ENCODE assay signal across 20 mouse cellular contexts in genomic region chr14:122262851-122263659, GRCm38 (mm10).
DNase-seq lines count a peak whose midpoint lies in the region; ATAC-seq and TF ChIP-seq lines count a peak whose summit lies in the region.
"Had no signal": no experiment of that assay in that cellular context is flagged by ENCODE, and none has a peak within 500 bp of the region (broad histone marks: within the 10 kb centered on the region; RNA-seq: fewer than 3 reads in every experiment).

No protein-coding gene starts in this region.

- H3K4me1 ChIP-seq in midbrain, embryonic 12.5 days, result peaks cover 23% of the 10 kb centered on the region; the same call in 1 of the 2 replicates
- no peaks in the 10 kb centered on the region for H3K4me1 ChIP-seq in midbrain, postnatal 0 days (ENCODE audit: insufficient read depth, low read length)
- peaks cover 24% of the 10 kb centered on the region for H3K4me1 ChIP-seq in forebrain, embryonic 13.5 days
- H3K4me1 ChIP-seq in midbrain, embryonic 15.5 days, result peaks cover 4% of the 10 kb centered on the region; the same call in 1 of the 2 replicates
- H3K4me1 ChIP-seq: embryonic facial prominence, embryonic 12.5 days; liver, embryonic 13.5 days; lung, embryonic 15.5 days; stomach, embryonic 15.5 days had no signal

- WGBS in midbrain, embryonic 12.5 days, result 42% methylated on average over 16 of the region's 16 CpGs
- 32% methylated on average over 16 of the region's 16 CpGs for WGBS in midbrain, postnatal 0 days
- 35% methylated on average over 16 of the region's 16 CpGs for WGBS in forebrain, embryonic 13.5 days
- 35% methylated on average over 16 of the region's 16 CpGs for WGBS in midbrain, embryonic 15.5 days

- no peak overlapping the region for H3K4me3 ChIP-seq in midbrain, embryonic 12.5 days
- H3K4me3 ChIP-seq in midbrain, postnatal 0 days (ENCODE audit: low read depth, low read length), result no peak overlapping the region
- no peak overlapping the region for H3K4me3 ChIP-seq in forebrain, embryonic 13.5 days
- H3K4me3 ChIP-seq in midbrain, embryonic 15.5 days, result no peak overlapping the region
- H3K4me3 ChIP-seq: embryonic facial prominence, embryonic 12.5 days; erythroblast, embryonic 14.5 days; limb, embryonic 13.5 days; liver, embryonic 13.5 days; lung, embryonic 15.5 days; stomach, embryonic 15.5 days had no signal

- peak; percentile 23 for DNase-seq in cerebellum, adult 11-12 months
- DNase-seq in cerebellum, adult 9-10 months, result no peak
- DNase-seq in midbrain, postnatal 0 days (ENCODE audit: low spot score), result no peak
- DNase-seq in heart, adult 8-10 months (ENCODE audit: low spot score), result no peak
- DNase-seq in urinary bladder, postnatal 4 days (ENCODE audit: low spot score in 2 of 2), result no peak
- DNase-seq: gastrocnemius, postnatal 25 days; kidney, adult 11 months; liver, embryonic 13.5 days; lung, postnatal 4 days; spleen, adult 18-20 months; thymus, adult 18-20 months had no signal

- H3K4me2 ChIP-seq in midbrain, embryonic 12.5 days (replicated peaks), result no peak overlapping the region
- H3K4me2 ChIP-seq in midbrain, postnatal 0 days (ENCODE audit: low read depth, low read length, poor library complexity, severe bottlenecking), result no peak overlapping the region
- H3K4me2 ChIP-seq in forebrain, embryonic 13.5 days, result no peak overlapping the region
- no peak overlapping the region for H3K4me2 ChIP-seq in midbrain, embryonic 15.5 days
- H3K4me2 ChIP-seq: embryonic facial prominence, embryonic 12.5 days; limb, embryonic 13.5 days; liver, embryonic 13.5 days; lung, embryonic 15.5 days; stomach, embryonic 15.5 days had no signal

- no peaks in the 10 kb centered on the region for H3K36me3 ChIP-seq in midbrain, embryonic 12.5 days
- no peaks in the 10 kb centered on the region for H3K36me3 ChIP-seq in midbrain, postnatal 0 days (ENCODE audit: insufficient read depth, low read length)
- no peaks in the 10 kb centered on the region for H3K36me3 ChIP-seq in forebrain, embryonic 13.5 days (ENCODE audit: poor library complexity, severe bottlenecking)
- H3K36me3 ChIP-seq in midbrain, embryonic 15.5 days (replicated peaks), result no peaks in the 10 kb centered on the region
- H3K36me3 ChIP-seq: embryonic facial prominence, embryonic 12.5 days; limb, embryonic 13.5 days; liver, embryonic 13.5 days; lung, embryonic 15.5 days; stomach, embryonic 15.5 days had no signal

- no peak overlapping the region for H3K9ac ChIP-seq in midbrain, embryonic 12.5 days (replicated peaks)
- H3K9ac ChIP-seq in midbrain, postnatal 0 days (replicated peaks; ENCODE audit: low read length, poor library complexity, severe bottlenecking), result no peak overlapping the region
- no peak overlapping the region for H3K9ac ChIP-seq in forebrain, embryonic 13.5 days
- no peak overlapping the region for H3K9ac ChIP-seq in midbrain, embryonic 15.5 days
- H3K9ac ChIP-seq: embryonic facial prominence, embryonic 12.5 days; limb, embryonic 13.5 days; liver, embryonic 13.5 days; lung, embryonic 15.5 days; stomach, embryonic 15.5 days had no signal

- no peak overlapping the region for H3K27ac ChIP-seq in midbrain, embryonic 12.5 days (replicated peaks)
- H3K27ac ChIP-seq in midbrain, postnatal 0 days (ENCODE audit: low read depth, low read length), result no peak overlapping the region
- H3K27ac ChIP-seq in forebrain, embryonic 13.5 days, result no peak overlapping the region
- no peak overlapping the region for H3K27ac ChIP-seq in midbrain, embryonic 15.5 days
- H3K27ac ChIP-seq: embryonic facial prominence, embryonic 12.5 days; limb, embryonic 13.5 days; liver, embryonic 13.5 days; lung, embryonic 15.5 days; stomach, embryonic 15.5 days had no signal

- H3K27me3 ChIP-seq in midbrain, embryonic 12.5 days, result peaks cover 54% of the 10 kb centered on the region
- peaks cover 11% of the 10 kb centered on the region for H3K27me3 ChIP-seq in midbrain, postnatal 0 days (ENCODE audit: insufficient read depth, low read length)
- H3K27me3 ChIP-seq in forebrain, embryonic 13.5 days, result peaks cover 14% of the 10 kb centered on the region; the same call in 1 of the 2 replicates
- H3K27me3 ChIP-seq in midbrain, embryonic 15.5 days (replicated peaks), result peaks cover 12% of the 10 kb centered on the region
- H3K27me3 ChIP-seq: liver, embryonic 13.5 days; stomach, embryonic 15.5 days had no signal

- no peaks in the 10 kb centered on the region for H3K9me3 ChIP-seq in midbrain, embryonic 12.5 days
- H3K9me3 ChIP-seq in midbrain, postnatal 0 days (ENCODE audit: low read length), result no peaks in the 10 kb centered on the region
- no peaks in the 10 kb centered on the region for H3K9me3 ChIP-seq in forebrain, embryonic 13.5 days (replicated peaks)
- H3K9me3 ChIP-seq in midbrain, embryonic 15.5 days, result no peaks in the 10 kb centered on the region
- H3K9me3 ChIP-seq: embryonic facial prominence, embryonic 12.5 days; limb, embryonic 13.5 days; liver, embryonic 13.5 days; lung, embryonic 15.5 days; stomach, embryonic 15.5 days had no signal

- peak; percentile 44; the same call in 1 of the 2 replicates for ATAC-seq in midbrain, embryonic 12.5 days (ENCODE audit: low FRiP score, low read depth)
- no peak for ATAC-seq in midbrain, postnatal 0 days (ENCODE audit: low FRiP score)
- peak; percentile 45; the same call in 1 of the 2 replicates for ATAC-seq in forebrain, embryonic 13.5 days
- peak; percentile 75 for ATAC-seq in midbrain, embryonic 15.5 days (replicated peaks)
- ATAC-seq: CD4-positive, CD25-positive, alpha-beta regulatory T cell, adult 4 months had no signal

- no peak for TF ChIP-seq CTCF in midbrain, postnatal 0 days (IDR thresholded peaks at IDR 0.05)
